Mouse (Mus musculus): ENCODE measurements at regions not wholly inside any gene's neighbourhood (a gene's known extent, or its start where the extent isn't known, plus 50 kb on each side); places are given as distances from the start of the nearest gene placed in this dataset.

DNA sequence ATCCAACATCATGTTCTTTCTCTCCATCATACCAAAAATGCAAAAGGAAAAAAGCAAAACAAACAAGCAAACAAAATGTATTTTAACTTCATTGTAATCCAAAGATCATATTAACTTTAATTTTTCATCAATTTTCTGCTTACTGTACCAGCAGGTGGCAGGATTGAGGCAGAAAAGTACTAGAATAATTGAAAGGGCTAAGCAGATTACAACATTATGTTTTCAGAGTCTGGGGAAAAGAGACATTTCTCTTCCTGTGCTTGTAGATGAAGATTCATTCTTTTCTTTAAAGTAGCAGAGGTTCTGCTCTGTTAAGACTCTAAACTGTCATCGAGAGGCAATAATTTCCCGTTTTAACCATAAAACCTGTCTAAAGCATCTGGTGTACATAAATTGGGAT, 394.7 kb upstream of the Slitrk6 start:
- peak in 1 of 2 experiments; percentile 6 for DNase-seq

- no peak for DNase-seq
Observed at GRCm38 (mm10) chr14:111116600-111116999, 361.7 kb upstream of the Slitrk6 start.

DNA sequence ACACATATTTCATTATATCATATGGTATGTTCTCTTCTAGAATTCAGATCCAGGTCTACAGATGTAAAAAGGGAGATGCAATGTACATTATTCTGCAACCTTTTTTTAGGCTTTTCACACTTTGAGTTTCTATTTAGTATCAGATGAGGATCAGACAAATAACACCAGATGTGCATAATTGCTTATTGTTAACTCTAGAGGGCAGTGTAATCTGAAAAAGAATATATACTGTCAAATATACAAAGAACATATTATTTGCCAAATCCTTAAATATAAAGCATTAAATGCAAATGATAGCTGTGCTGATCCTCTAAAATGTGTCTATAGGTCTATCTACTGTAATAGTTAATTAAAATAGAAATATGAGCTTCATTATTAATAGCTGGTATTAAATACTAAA, 348.6 kb upstream of the Slitrk6 start:
- DNase-seq: no peak

- DNase-seq: no peak
Observed at GRCm38 (mm10) chr14:111100257-111100656, 345.3 kb upstream of the Slitrk6 start.

DNA sequence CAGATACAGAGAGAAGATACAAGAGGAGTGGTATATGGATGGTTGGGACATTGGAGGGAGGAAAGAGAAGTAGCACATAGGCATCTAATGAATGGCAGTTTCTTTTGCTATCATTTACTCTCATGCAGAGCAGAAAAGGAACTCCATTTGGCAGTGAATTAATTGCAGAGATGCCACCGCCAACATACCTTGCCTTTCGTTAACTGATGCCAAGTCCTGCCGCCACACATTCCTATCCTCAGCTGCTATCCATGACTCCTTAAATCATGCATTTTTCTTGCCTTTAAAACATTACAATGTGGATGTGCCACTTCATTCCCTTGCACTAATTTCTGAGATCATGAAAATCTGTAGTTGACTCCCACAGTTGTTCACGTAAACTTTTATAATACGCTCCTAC, 341.3 kb upstream of the Slitrk6 start:
- no peak for DNase-seq

GRCm38 (mm10) chr14:111074517-111074916, 319.6 kb upstream of the Slitrk6 start:
- DNase-seq: no peak

- no peak for DNase-seq
Observed at GRCm38 (mm10) chr14:111073529-111073928, 318.6 kb upstream of the Slitrk6 start.
